Mouse (Mus musculus) liver, adult 2 months (tissue): ENCODE measurements at regions not wholly inside any gene's neighbourhood (a gene's known extent, or its start where the extent isn't known, plus 50 kb on each side); places are given as distances from the start of the nearest gene placed in this dataset.

Experiments used
- DNase-seq: peaks from one replicate; pipeline ENCODE4 v3.0.0-alpha.2; 2011; ENCODE audit warnings: low read depth, low spot score; ENCODE audit errors: extremely low read depth
- H3K27ac ChIP-seq: fragments of 200-500 bp; replicated peaks from 2 replicates; pipeline ENCODE4 v1.5.1; 2012; ENCODE audit warnings: low read depth, mild to moderate bottlenecking, control low read depth, inconsistent platforms, low read length; ENCODE audit not compliant: insufficient read depth
- H3K27me3 ChIP-seq: fragments of 200-500 bp; 2 replicates; pipeline ENCODE4 v1.6.1; 2012; ENCODE audit warnings: mild to moderate bottlenecking, moderate library complexity, low read length, inconsistent platforms; ENCODE audit not compliant: control insufficient read depth, insufficient read depth
- H3K36me3 ChIP-seq: fragments of 200-500 bp; 2 replicates; pipeline ENCODE4 v1.6.1; 2012; ENCODE audit warnings: low read length, inconsistent platforms; ENCODE audit not compliant: control insufficient read depth, insufficient read depth
- H3K4me1 ChIP-seq: fragments of 200-500 bp; 2 replicates; pipeline ENCODE4 v1.6.1; 2011; ENCODE audit warnings: low read length; ENCODE audit not compliant: control insufficient read depth, insufficient read depth
- H3K4me3 ChIP-seq: fragments of 200-500 bp; 2 replicates; pipeline ENCODE4 v1.5.1; 2011; ENCODE audit warnings: low read depth, mild to moderate bottlenecking, control low read depth, low read length, moderate library complexity; ENCODE audit not compliant: insufficient read depth
- H3K79me2 ChIP-seq: fragments of 200-500 bp; 2 replicates; pipeline ENCODE4 v1.6.1; 2012; ENCODE audit warnings: inconsistent platforms, mild to moderate bottlenecking, low read length, moderate library complexity; ENCODE audit not compliant: control insufficient read depth, insufficient read depth
- H3K9ac ChIP-seq: fragments of 200-500 bp; 2 replicates; pipeline ENCODE4 v1.6.1; 2012; ENCODE audit warnings: low read depth, mild to moderate bottlenecking, control low read depth, inconsistent platforms, low read length
- CTCF ChIP-seq: fragments of 200-500 bp; IDR thresholded peaks from 2 replicates; pipeline ENCODE4 v1.5.1; 2011; ENCODE audit warnings: low read depth, low read length, control low read depth
- POLR2A ChIP-seq: fragments of 200-500 bp; IDR thresholded peaks from 2 replicates; pipeline ENCODE4 v1.6.1; 2011; ENCODE audit warnings: low read length, control low read depth; ENCODE audit not compliant: insufficient read depth; ENCODE audit errors: extremely low read depth
- WGBS: fragments of 180-500 bp; shearing (Covaris S2); methylation state at CpG from one replicate; pipeline ENCODE4 v1.1.7; 2018; 5-methylcytosine and 5-hydroxymethylcytosine counted together

GRCm38 (mm10) chr16:76423964-76424363 lies 50.3 kb upstream of the Nrip1 start:
- Histone ChIP-seq H3K4me1 (no peaks in the 10 kb centered on the region), H3K4me3 (no peak overlapping the region), H3K9ac (no peak overlapping the region), H3K36me3 (no peaks in the 10 kb centered on the region), H3K27me3 (no peaks in the 10 kb centered on the region), H3K27ac (no peak overlapping the region), H3K79me2 (no peaks in the 10 kb centered on the region)
- 88% methylated on average over 14 of the region's 14 CpGs for WGBS
- no peak for DNase-seq
- TF ChIP-seq POLR2A (no peak), CTCF (no peak)
